Mouse (Mus musculus) hindbrain, embryonic 13.5 days (tissue): ENCODE results near the gene Pdzd2. TPM values are rescaled to one million over a fixed set of nuclear protein-coding genes. Genes with fewer than 3 reads are reported as not detected.

Experiments used
- ATAC-seq: fragments of 200-750 bp; cut with Nextera tagmentation; 2 replicates; pipeline ENCODE4 v1.8.0; 2017; ENCODE audit warnings: moderate TSS enrichment; ENCODE audit not compliant: low FRiP score
- H3K27ac ChIP-seq: fragments of 300-500 bp; sonication (generic); 2 replicates; pipeline ENCODE4 v1.5.1; 2015; ENCODE audit warnings: inconsistent platforms, mild to moderate bottlenecking, moderate library complexity
- H3K27me3 ChIP-seq: fragments of 300-500 bp; sonication (generic); 2 replicates; pipeline ENCODE4 v1.6.1; 2015; ENCODE audit warnings: mild to moderate bottlenecking, inconsistent platforms
- H3K36me3 ChIP-seq: fragments of 300-500 bp; sonication (generic); 2 replicates; pipeline ENCODE4 v1.6.1; 2015; ENCODE audit warnings: mild to moderate bottlenecking, inconsistent platforms
- H3K4me1 ChIP-seq: fragments of 300-500 bp; sonication (generic); replicated peaks from 2 replicates; pipeline ENCODE4 v1.6.1; 2015; ENCODE audit warnings: inconsistent platforms
- H3K4me2 ChIP-seq: fragments of 300-500 bp; sonication (generic); 2 replicates; pipeline ENCODE4 v1.6.1; 2015; ENCODE audit warnings: inconsistent platforms, mild to moderate bottlenecking, moderate library complexity
- H3K4me3 ChIP-seq: fragments of 300-500 bp; sonication (generic); 2 replicates; pipeline ENCODE4 v1.5.1; 2015; ENCODE audit warnings: mild to moderate bottlenecking, inconsistent platforms
- H3K9ac ChIP-seq: fragments of 300-500 bp; sonication (generic); 2 replicates; pipeline ENCODE4 v1.6.1; 2015; ENCODE audit warnings: mild to moderate bottlenecking, inconsistent platforms
- H3K9me3 ChIP-seq: fragments of 300-500 bp; sonication (generic); 2 replicates; pipeline ENCODE4 v1.6.1; 2016; ENCODE audit warnings: inconsistent platforms
- WGBS: fragments of 180-500 bp; shearing (Covaris S2); methylation state at CpG from one replicate; pipeline ENCODE4 v1.1.7; 2015; 5-methylcytosine and 5-hydroxymethylcytosine counted together
- polyA plus RNA-seq: library from polyadenylated mRNA; unstranded; fragments of >200 nt; fragmentation: Nextera tagmentation; extraction: Ambion mirVana; gene quantifications from 2 replicates; pipeline ENCODE4 v1.2.1, GENCODE M21; 2015

The Pdzd2 gene
- polyA plus RNA-seq, 1 experiment from 2014 or later = 12.3 TPM

DNA sequence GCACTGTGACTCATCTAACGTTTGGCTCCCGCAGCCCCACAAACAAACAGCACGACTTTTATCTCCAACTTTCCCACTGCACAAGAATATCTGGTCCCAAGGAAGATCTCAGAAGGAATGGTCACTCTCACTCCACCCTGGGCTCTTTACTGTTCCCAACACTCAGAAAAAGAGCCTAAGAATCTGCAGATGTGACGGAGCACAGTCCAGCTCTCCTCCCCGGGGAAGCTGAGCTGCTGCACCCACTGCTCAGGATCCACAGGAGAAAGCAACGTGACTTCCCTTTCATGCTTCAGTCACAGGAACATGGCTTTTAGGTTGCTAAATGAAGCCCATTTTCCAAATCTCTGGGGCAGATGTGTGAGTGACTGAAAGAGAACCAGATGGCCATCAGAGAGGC, 311.9 kb downstream of the Pdzd2 start:
- Histone ChIP-seq H3K36me3 (no peaks in the 10 kb centered on the region), H3K4me2 (no peak overlapping the region), H3K9me3 (no peaks in the 10 kb centered on the region), H3K27ac (no peak overlapping the region), H3K9ac (no peak overlapping the region), H3K4me1 (peaks cover 11% of the 10 kb centered on the region; the same call in 1 of the 2 replicates), H3K27me3 (no peaks in the 10 kb centered on the region), H3K4me3 (no peak overlapping the region)
- WGBS = 84% methylated on average over 6 of the region's 6 CpGs
- no peak for ATAC-seq

- Histone ChIP-seq H3K4me1 (peaks cover 11% of the 10 kb centered on the region; the same call in 1 of the 2 replicates), H3K9me3 (no peaks in the 10 kb centered on the region), H3K4me3 (no peak overlapping the region), H3K27me3 (no peaks in the 10 kb centered on the region), H3K9ac (no peak overlapping the region), H3K27ac (no peak overlapping the region), H3K36me3 (no peaks in the 10 kb centered on the region), H3K4me2 (no peak overlapping the region)
- WGBS = 88% methylated on average over 6 of the region's 6 CpGs
- no peak for ATAC-seq
Observed at GRCm38 (mm10) chr15:12426342-12426741, 313.4 kb downstream of the Pdzd2 start.

DNA sequence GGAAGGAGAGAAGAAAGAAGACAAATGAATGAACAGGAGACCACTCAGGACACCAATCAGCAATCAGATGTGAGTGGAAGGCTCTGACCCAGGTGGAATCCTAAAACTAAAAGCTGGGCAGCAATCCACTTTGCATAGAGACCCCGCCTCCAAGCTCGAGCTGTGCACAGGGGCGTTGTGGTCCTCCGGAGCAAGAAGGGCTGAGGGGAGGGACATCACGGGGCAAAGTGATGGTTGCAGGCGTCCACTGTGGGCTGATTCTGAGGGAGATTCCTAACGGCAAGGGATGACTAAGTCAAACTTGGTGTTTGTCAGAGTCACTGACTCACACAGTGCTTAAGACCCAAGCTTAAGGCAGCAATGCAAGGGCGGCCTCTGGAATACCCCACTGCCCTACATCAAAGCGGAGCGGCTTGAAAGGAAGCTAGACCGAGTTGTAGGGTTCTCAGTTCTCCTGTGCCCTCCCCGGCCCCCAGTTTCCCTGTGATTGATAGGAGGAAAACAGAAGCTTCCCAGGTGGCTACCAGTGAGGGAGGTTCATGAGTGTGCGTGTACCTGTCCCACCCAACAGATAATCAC, 314.6 kb downstream of the Pdzd2 start:
- Histone ChIP-seq H3K9me3 (no peaks in the 10 kb centered on the region), H3K9ac (no peak overlapping the region)
- WGBS = 47% methylated on average over 13 of the region's 13 CpGs

DNA sequence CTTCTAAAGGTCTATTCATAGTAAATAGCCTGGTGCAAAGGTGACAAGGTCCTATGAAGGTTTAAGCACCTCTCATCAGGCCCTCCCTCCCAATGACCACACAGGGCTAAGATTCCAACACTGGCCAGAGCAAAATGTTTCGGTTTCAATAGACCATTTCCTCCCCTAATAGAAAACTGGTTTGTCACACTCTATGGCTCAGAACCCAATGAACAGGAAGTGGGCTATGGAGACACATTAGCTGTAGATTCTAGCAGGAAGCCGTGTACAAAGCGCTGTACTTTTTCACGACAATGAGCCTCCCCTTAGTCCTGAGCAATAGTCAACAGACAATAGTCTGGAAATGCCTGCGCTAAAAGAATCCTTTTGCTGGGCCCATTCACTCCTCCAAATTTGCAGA, 315.5 kb downstream of the Pdzd2 start:
- ATAC-seq = no peak
- H3K4me1 ChIP-seq = peaks cover 11% of the 10 kb centered on the region; the same call in 1 of the 2 replicates
- 49% methylated on average over 5 of the region's 5 CpGs for WGBS

More for the DNA sequence above, 314.6 kb downstream of the Pdzd2 start:
- no peak overlapping the region for H3K4me2 ChIP-seq
- ATAC-seq = no peak
- H3K4me1 ChIP-seq = peaks cover 11% of the 10 kb centered on the region; the same call in 1 of the 2 replicates
- no peak overlapping the region for H3K4me3 ChIP-seq
- H3K36me3 ChIP-seq = no peaks in the 10 kb centered on the region
- H3K27me3 ChIP-seq = no peaks in the 10 kb centered on the region
- H3K27ac ChIP-seq = no peak overlapping the region

GRCm38 (mm10) chr15:12420915-12421314, 318.8 kb downstream of the Pdzd2 start:
- Histone ChIP-seq H3K27me3 (no peaks in the 10 kb centered on the region), H3K36me3 (no peaks in the 10 kb centered on the region), H3K4me3 (no peak overlapping the region), H3K4me2 (no peak overlapping the region), H3K9me3 (no peaks in the 10 kb centered on the region), H3K9ac (no peak overlapping the region), H3K4me1 (0 out of 2 replicates have a peak, but pooled peaks cover 3% of the 10 kb centered on the region), H3K27ac (no peak overlapping the region)
- no peak for ATAC-seq
- WGBS = 96% methylated on average over 8 of the region's 8 CpGs

More for the DNA sequence above, 315.5 kb downstream of the Pdzd2 start:
- no peak overlapping the region for H3K27ac ChIP-seq
- no peaks in the 10 kb centered on the region for H3K9me3 ChIP-seq
- H3K9ac ChIP-seq = no peak overlapping the region
- no peaks in the 10 kb centered on the region for H3K27me3 ChIP-seq
- no peak overlapping the region for H3K4me3 ChIP-seq
- H3K36me3 ChIP-seq = no peaks in the 10 kb centered on the region
- H3K4me2 ChIP-seq = no peak overlapping the region

- no peak overlapping the region for H3K27ac ChIP-seq
- 94% methylated on average over 10 of the region's 10 CpGs for WGBS
- H3K4me1 ChIP-seq = 0 out of 2 replicates have a peak, but pooled peaks cover 3% of the 10 kb centered on the region
- no peak overlapping the region for H3K4me3 ChIP-seq
- no peak for ATAC-seq
- no peaks in the 10 kb centered on the region for H3K9me3 ChIP-seq
- H3K36me3 ChIP-seq = no peaks in the 10 kb centered on the region
- no peaks in the 10 kb centered on the region for H3K27me3 ChIP-seq
- H3K9ac ChIP-seq = no peak overlapping the region
- no peak overlapping the region for H3K4me2 ChIP-seq
Observed at GRCm38 (mm10) chr15:12420376-12420775, 319.3 kb downstream of the Pdzd2 start.

GRCm38 (mm10) chr15:12419446-12419845, 320.3 kb downstream of the Pdzd2 start:
- H3K4me2 ChIP-seq = no peak overlapping the region
- no peak overlapping the region for H3K27ac ChIP-seq
- H3K27me3 ChIP-seq = no peaks in the 10 kb centered on the region
- no peak overlapping the region for H3K4me3 ChIP-seq
- no peak overlapping the region for H3K9ac ChIP-seq
- H3K4me1 ChIP-seq = no peaks in the 10 kb centered on the region
- WGBS = 78% methylated on average over 7 of the region's 7 CpGs
- no peaks in the 10 kb centered on the region for H3K9me3 ChIP-seq
- H3K36me3 ChIP-seq = no peaks in the 10 kb centered on the region
- no peak for ATAC-seq

GRCm38 (mm10) chr15:12415536-12416200, 324.1 kb downstream of the Pdzd2 start:
- no peak for ATAC-seq
- H3K27ac ChIP-seq = no peak overlapping the region
- H3K4me2 ChIP-seq = no peak overlapping the region
- H3K9ac ChIP-seq = no peak overlapping the region
- H3K36me3 ChIP-seq = no peaks in the 10 kb centered on the region
- no peaks in the 10 kb centered on the region for H3K9me3 ChIP-seq
- H3K4me3 ChIP-seq = no peak overlapping the region
- no peaks in the 10 kb centered on the region for H3K27me3 ChIP-seq
- WGBS = 86% methylated on average over 16 of the region's 16 CpGs
- H3K4me1 ChIP-seq = no peaks in the 10 kb centered on the region

DNA sequence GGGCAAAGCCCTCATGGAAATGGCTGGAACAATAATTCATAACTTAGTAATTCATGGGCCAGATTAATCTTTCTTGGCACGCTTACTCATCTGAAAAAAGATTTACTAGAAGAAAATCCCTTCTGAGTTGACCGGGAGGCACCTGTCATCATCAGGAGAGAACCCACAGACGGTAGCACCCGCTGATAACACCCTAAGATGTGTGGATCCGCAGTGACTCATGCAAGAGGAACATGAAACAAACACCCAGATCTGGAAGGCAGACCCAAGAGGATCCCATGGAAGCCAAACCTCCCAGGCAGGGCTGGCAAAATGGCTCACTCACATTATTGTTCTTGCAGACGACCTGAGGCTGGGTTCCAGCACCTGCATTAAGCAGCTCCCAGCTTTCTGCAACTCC, 325.0 kb downstream of the Pdzd2 start:
- WGBS = 91% methylated on average over 6 of the region's 6 CpGs
- H3K27ac ChIP-seq = no peak overlapping the region
- no peak for ATAC-seq
- no peak overlapping the region for H3K4me3 ChIP-seq
- H3K36me3 ChIP-seq = no peaks in the 10 kb centered on the region
- H3K4me2 ChIP-seq = no peak overlapping the region
- no peak overlapping the region for H3K9ac ChIP-seq
- no peaks in the 10 kb centered on the region for H3K27me3 ChIP-seq
- H3K4me1 ChIP-seq = no peaks in the 10 kb centered on the region
- no peaks in the 10 kb centered on the region for H3K9me3 ChIP-seq

DNA sequence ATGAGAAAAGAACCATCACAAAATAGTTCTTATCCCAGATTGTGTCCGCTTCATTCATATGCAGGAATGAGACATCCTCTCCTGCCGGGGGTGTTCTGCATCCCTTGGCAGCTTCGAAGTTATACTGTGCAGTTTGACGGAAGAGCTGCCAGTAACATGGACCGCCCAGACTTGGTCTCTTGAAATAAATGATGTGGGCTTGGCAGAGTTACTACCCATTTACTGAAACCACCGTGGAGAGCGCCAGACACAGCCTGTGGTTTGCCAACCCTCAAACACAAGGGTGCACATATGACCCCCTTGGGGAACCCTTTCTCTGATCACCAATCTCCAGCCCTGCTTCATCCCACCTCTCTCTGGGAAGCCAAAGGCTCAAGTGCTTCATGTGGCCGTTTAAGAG, 331.5 kb downstream of the Pdzd2 start:
- Histone ChIP-seq H3K4me1 (no peaks in the 10 kb centered on the region), H3K9ac (no peak overlapping the region), H3K9me3 (no peaks in the 10 kb centered on the region), H3K27ac (no peak overlapping the region), H3K4me3 (no peak overlapping the region), H3K36me3 (no peaks in the 10 kb centered on the region), H3K27me3 (no peaks in the 10 kb centered on the region), H3K4me2 (no peak overlapping the region)
- no peak for ATAC-seq
- WGBS = 81% methylated on average over 8 of the region's 8 CpGs

- no peak overlapping the region for H3K4me2 ChIP-seq
- H3K27me3 ChIP-seq = no peaks in the 10 kb centered on the region
- no peak for ATAC-seq
- H3K9me3 ChIP-seq = no peaks in the 10 kb centered on the region
- H3K9ac ChIP-seq = no peak overlapping the region
- H3K27ac ChIP-seq = no peak overlapping the region
- no peak overlapping the region for H3K4me3 ChIP-seq
- no peaks in the 10 kb centered on the region for H3K4me1 ChIP-seq
- no peaks in the 10 kb centered on the region for H3K36me3 ChIP-seq
- WGBS = 93% methylated on average over 5 of the region's 5 CpGs
Observed at GRCm38 (mm10) chr15:12405592-12405991, 334.1 kb downstream of the Pdzd2 start.

GRCm38 (mm10) chr15:12397032-12397431, 342.7 kb downstream of the Pdzd2 start:
- H3K36me3 ChIP-seq = 0 out of 2 replicates have a peak, but pooled peaks cover 2% of the 10 kb centered on the region
- no peaks in the 10 kb centered on the region for H3K27me3 ChIP-seq
- ATAC-seq = no peak
- no peak overlapping the region for H3K27ac ChIP-seq
- H3K4me2 ChIP-seq = no peak overlapping the region
- WGBS = 84% methylated on average over 6 of the region's 6 CpGs
- no peak overlapping the region for H3K4me3 ChIP-seq
- H3K4me1 ChIP-seq = no peaks in the 10 kb centered on the region
- H3K9me3 ChIP-seq = no peaks in the 10 kb centered on the region
- no peak overlapping the region for H3K9ac ChIP-seq

- H3K4me1 ChIP-seq = 0 out of 2 replicates have a peak, but pooled peaks cover under 1% of the 10 kb centered on the region
- H3K27ac ChIP-seq = no peak overlapping the region
- H3K4me2 ChIP-seq = no peak overlapping the region
- no peak overlapping the region for H3K9ac ChIP-seq
- no peak overlapping the region for H3K4me3 ChIP-seq
- H3K9me3 ChIP-seq = no peaks in the 10 kb centered on the region
- H3K36me3 ChIP-seq = 0 out of 2 replicates have a peak, but pooled peaks cover 2% of the 10 kb centered on the region
- ATAC-seq = no peak
- WGBS = 95% methylated on average over 10 of the region's 10 CpGs
- H3K27me3 ChIP-seq = no peaks in the 10 kb centered on the region
Observed at GRCm38 (mm10) chr15:12394758-12395157, 345.0 kb downstream of the Pdzd2 start.
